Comparison of ENCODE assay signal across 22 mouse cellular contexts in the genomic region with DNA sequence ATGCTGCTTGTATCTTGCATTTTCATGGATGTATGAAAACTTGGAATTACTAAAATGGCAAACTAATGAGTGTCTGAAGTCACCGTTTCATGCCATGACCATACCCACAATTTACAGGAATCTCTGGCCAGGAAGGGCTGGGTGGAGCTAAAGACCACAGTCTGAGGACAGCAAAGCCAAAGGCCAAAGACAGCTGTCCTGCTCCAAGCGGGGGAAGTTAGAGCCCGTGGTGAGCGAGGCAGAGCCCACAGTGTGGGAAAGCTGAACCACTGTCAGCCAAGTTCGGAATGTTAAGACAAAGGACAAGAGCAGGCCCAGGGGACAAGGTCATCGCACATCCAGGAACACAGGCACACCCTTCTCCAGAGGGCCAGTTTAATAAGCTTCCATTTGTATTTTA.
"Had no signal": no experiment of that assay in that cellular context is flagged by ENCODE, and none has a peak within 500 bp of the region (broad histone marks: within the 10 kb centered on the region; RNA-seq: fewer than 3 reads in every experiment).

No protein-coding gene starts in this region.

- H3K4me3 ChIP-seq: kidney, embryonic 15.5 days; limb, embryonic 10.5 days; limb, embryonic 13.5 days; liver, embryonic 12.5 days; liver, embryonic 15.5 days; lung, embryonic 15.5 days; neural tube, embryonic 12.5 days; neural tube, embryonic 15.5 days; stomach, embryonic 15.5 days had no signal

- H3K27ac ChIP-seq: kidney, embryonic 15.5 days; limb, embryonic 10.5 days; limb, embryonic 13.5 days; liver, embryonic 12.5 days; liver, embryonic 15.5 days; lung, embryonic 15.5 days; neural tube, embryonic 12.5 days; neural tube, embryonic 15.5 days; stomach, embryonic 15.5 days had no signal

- H3K36me3 ChIP-seq: kidney, embryonic 15.5 days; limb, embryonic 10.5 days; limb, embryonic 13.5 days; liver, embryonic 12.5 days; liver, embryonic 15.5 days; lung, embryonic 15.5 days; neural tube, embryonic 12.5 days; neural tube, embryonic 15.5 days; stomach, embryonic 15.5 days had no signal

- H3K4me1 ChIP-seq: lung, embryonic 15.5 days; neural tube, embryonic 12.5 days; neural tube, embryonic 15.5 days; stomach, embryonic 15.5 days had no signal

- H3K9ac ChIP-seq: kidney, embryonic 15.5 days; limb, embryonic 13.5 days; liver, embryonic 12.5 days; liver, embryonic 15.5 days; lung, embryonic 15.5 days; neural tube, embryonic 12.5 days; neural tube, embryonic 15.5 days; stomach, embryonic 15.5 days had no signal

- H3K4me2 ChIP-seq: kidney, embryonic 15.5 days; limb, embryonic 13.5 days; liver, embryonic 12.5 days; liver, embryonic 15.5 days; lung, embryonic 15.5 days; midbrain, embryonic 11.5 days; neural tube, embryonic 12.5 days; neural tube, embryonic 15.5 days; stomach, embryonic 15.5 days had no signal

- ATAC-seq: liver, embryonic 12.5 days had no signal

- DNase-seq: kidney, adult 8-10 months; kidney, postnatal 10 days; kidney, postnatal 36 days; liver; lung, adult 18-20 months; lung, postnatal 14 days; lung, postnatal 4 days; midbrain, embryonic 14.5 days; retina, postnatal 1 day; right cerebral cortex, postnatal 25 days; spleen, adult 18-20 months; thymus, postnatal 36 days had no signal

- H3K9me3 ChIP-seq: kidney, embryonic 15.5 days; limb, embryonic 10.5 days; liver, embryonic 12.5 days; liver, embryonic 15.5 days; lung, embryonic 15.5 days; neural tube, embryonic 12.5 days; neural tube, embryonic 15.5 days; stomach, embryonic 15.5 days had no signal

- H3K27me3 ChIP-seq: kidney, embryonic 15.5 days; limb, embryonic 13.5 days; liver, embryonic 12.5 days; liver, embryonic 15.5 days; lung, embryonic 15.5 days; neural tube, embryonic 12.5 days; neural tube, embryonic 15.5 days; stomach, embryonic 15.5 days had no signal
